Mouse (Mus musculus): Measurements from ENCODE around the gene Taz. TPM values are rescaled to one million over a fixed set of nuclear protein-coding genes. Genes with fewer than 3 reads are reported as not detected.

Taz gene
- polyA plus RNA-seq, 1 experiment from 2014 or later, result 93.3 TPM

DNA sequence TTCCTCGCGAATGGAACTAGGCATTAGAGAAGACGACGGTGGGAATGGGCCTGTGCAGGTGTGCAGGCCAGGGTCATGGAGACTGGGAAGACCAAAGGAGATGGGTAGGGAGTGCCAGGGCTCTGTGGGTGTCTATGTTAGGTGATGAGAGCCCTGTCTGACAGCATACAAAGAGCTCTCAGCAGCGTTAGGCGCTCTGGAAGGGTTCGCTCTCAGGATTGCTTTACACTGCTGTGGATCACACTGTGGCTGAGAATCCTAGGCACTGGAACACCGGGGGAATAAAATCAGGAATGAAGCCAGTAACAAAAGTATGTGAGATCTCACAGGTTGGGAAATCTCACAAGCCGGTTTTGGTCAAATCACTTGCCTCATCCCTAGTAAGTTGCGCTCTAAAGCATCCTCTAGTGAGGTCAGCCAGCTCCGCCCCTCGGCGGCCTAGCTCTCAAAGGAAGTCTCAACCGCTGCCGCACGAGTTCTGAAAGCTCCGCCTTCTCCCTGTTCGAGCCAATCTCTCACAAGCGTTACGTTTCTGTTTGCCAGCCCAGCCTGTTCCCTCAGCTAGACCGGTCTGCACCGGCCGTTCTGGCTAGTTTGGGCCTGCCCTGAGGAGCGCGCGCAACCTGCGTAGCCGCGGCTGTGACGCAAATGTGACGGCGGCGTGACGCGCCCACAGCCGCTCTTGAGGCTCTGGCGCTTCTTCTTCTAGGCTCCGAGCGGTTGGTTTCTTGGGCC, 27.4 kb upstream of the Taz start, which contains the start of gene Emd:
Gene Emd (plus strand): TSS at position 535 of the 735 bp plus-strand sequence.
- WGBS, result 19% methylated on average over 39 of the region's 39 CpGs
- H3K4me2 ChIP-seq (replicated peaks), result peak within 1 kb of the TSS; percentile 62
- H3K4me3 ChIP-seq, result peak within 1 kb of the TSS; percentile 54
- peak within 1 kb of the TSS; percentile 65 for H3K27ac ChIP-seq
- no peaks in the 10 kb centered on the region for H3K9me3 ChIP-seq
- no peaks in the 10 kb centered on the region for H3K27me3 ChIP-seq (replicated peaks)
- peak; percentile 97 for ATAC-seq (ENCODE audit: low FRiP score, low read depth)
- H3K36me3 ChIP-seq, result peaks cover 9% of the 10 kb centered on the region; the same call in 1 of the 2 replicates
- H3K4me1 ChIP-seq, result peaks cover 5% of the 10 kb centered on the region; the same call in 1 of the 2 replicates
- peak within 1 kb of the TSS; percentile 74 for H3K9ac ChIP-seq

- peaks cover 9% of the 10 kb centered on the region; the same call in 1 of the 2 replicates for H3K36me3 ChIP-seq
- peak overlapping the region; percentile 65 for H3K27ac ChIP-seq
- ATAC-seq (ENCODE audit: low FRiP score, low read depth), result peak; percentile 73
- peak overlapping the region; percentile 54 for H3K4me3 ChIP-seq
- H3K9me3 ChIP-seq, result no peaks in the 10 kb centered on the region
- H3K9ac ChIP-seq, result peak overlapping the region; percentile 74
- peak overlapping the region; percentile 62 for H3K4me2 ChIP-seq (replicated peaks)
- 25% methylated on average over 31 of the region's 31 CpGs for WGBS
- peaks cover 5% of the 10 kb centered on the region; the same call in 1 of the 2 replicates for H3K4me1 ChIP-seq
- H3K27me3 ChIP-seq (replicated peaks), result no peaks in the 10 kb centered on the region
Measured at GRCm38 (mm10) chrX:74254888-74255565, 26.7 kb upstream of the Taz start.

GRCm38 (mm10) chrX:74257746-74258145, 24.0 kb upstream of the Taz start:
- Histone ChIP-seq H3K9me3 (no peaks in the 10 kb centered on the region), H3K9ac (no peak overlapping the region), H3K27me3 (replicated peaks) (no peaks in the 10 kb centered on the region), H3K36me3 (peaks cover 9% of the 10 kb centered on the region; the same call in 1 of the 2 replicates), H3K4me2 (replicated peaks) (no peak overlapping the region), H3K4me3 (no peak overlapping the region), H3K27ac (no peak overlapping the region), H3K4me1 (peaks cover 5% of the 10 kb centered on the region; the same call in 1 of the 2 replicates)
- no peak for ATAC-seq (ENCODE audit: low FRiP score, low read depth)
- 97% methylated on average over 3 of the region's 3 CpGs for WGBS

GRCm38 (mm10) chrX:74269736-74270061, 12.0 kb upstream of the Taz start:
- Histone ChIP-seq H3K27ac (peak overlapping the region; percentile 75; the same call in 1 of the 2 replicates), H3K36me3 (no peaks in the 10 kb centered on the region; the same call in 1 of the 2 replicates), H3K4me2 (replicated peaks) (peak overlapping the region; percentile 55), H3K4me1 (no peaks in the 10 kb centered on the region), H3K4me3 (peak overlapping the region; percentile 49), H3K9ac (peak overlapping the region; percentile 56), H3K27me3 (replicated peaks) (no peaks in the 10 kb centered on the region), H3K9me3 (no peaks in the 10 kb centered on the region)
- peak; percentile 35 for ATAC-seq (ENCODE audit: low FRiP score, low read depth)
- 18% methylated on average over 3 of the region's 3 CpGs for WGBS

GRCm38 (mm10) chrX:74270062-74270901, 11.4 kb upstream of the Taz start, which contains the start of gene Rpl10:
Gene Rpl10, plus strand, starts transcription at chrX:74270812.
- 16% methylated on average over 42 of the region's 42 CpGs for WGBS
- Histone ChIP-seq H3K27me3 (replicated peaks) (no peaks in the 10 kb centered on the region), H3K4me1 (no peaks in the 10 kb centered on the region), H3K4me3 (peak within 1 kb of the TSS; percentile 49), H3K9ac (peak within 1 kb of the TSS; percentile 72), H3K36me3 (no peaks in the 10 kb centered on the region; the same call in 1 of the 2 replicates), H3K9me3 (no peaks in the 10 kb centered on the region), H3K4me2 (replicated peaks) (peak within 1 kb of the TSS; percentile 62), H3K27ac (peak within 1 kb of the TSS; percentile 75; the same call in 1 of the 2 replicates)
- peak; percentile 95 for ATAC-seq (ENCODE audit: low FRiP score, low read depth)

- ATAC-seq (ENCODE audit: low FRiP score, low read depth), result no peak
- Histone ChIP-seq H3K4me2 (replicated peaks) (peak overlapping the region; percentile 62), H3K27me3 (replicated peaks) (no peaks in the 10 kb centered on the region), H3K9me3 (no peaks in the 10 kb centered on the region), H3K36me3 (no peaks in the 10 kb centered on the region; the same call in 1 of the 2 replicates), H3K9ac (peak overlapping the region; percentile 72), H3K4me1 (no peaks in the 10 kb centered on the region), H3K27ac (no peak overlapping the region), H3K4me3 (peak overlapping the region; percentile 49)
- WGBS, result 12% methylated on average over 27 of the region's 27 CpGs
Measured at GRCm38 (mm10) chrX:74270902-74271551, 10.7 kb upstream of the Taz start.

DNA sequence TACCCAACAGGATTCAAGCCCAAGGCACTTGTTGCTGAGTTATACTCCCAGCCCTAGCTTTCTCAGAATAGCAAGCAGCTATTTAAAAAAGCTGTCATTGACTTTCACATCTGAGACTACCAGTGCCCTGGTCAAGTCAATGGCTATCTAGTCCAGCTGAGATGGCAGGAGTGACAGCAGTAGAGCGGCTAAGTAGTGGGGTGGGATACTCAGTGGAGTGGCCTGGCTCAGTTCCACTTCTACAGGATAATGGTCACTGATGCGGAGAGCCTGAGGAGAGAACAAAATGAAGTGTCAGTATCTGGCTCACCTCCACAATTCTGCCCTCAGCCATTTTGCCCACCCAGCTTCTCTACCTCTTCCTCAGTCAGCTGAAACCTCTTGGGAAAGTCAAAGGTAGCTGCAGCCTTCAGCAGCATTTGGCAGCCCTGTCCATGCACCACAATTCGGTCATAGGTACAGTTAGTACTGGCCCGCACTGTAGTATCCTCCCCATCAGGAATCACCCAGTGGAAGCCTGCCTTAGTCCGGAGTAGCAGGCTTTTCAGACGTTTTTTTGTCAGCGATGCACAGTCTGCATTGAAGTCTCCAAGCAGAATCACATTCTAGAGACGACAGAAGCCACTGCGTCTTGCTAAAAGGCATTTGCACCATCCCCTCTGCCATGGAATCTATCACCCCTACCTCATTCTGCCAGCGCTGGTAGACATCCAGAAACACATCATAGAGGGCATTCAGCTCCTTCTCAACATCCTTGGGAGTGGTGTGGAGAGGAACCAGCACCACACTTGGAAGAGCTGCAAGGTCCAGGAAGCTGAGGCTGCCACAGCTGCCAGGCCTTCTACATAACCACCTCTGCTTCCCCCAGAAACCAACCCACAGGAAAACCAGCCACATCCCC, 8.0 kb upstream of the Taz start:
- no peaks in the 10 kb centered on the region for H3K9me3 ChIP-seq
- no peaks in the 10 kb centered on the region for H3K4me1 ChIP-seq
- H3K4me3 ChIP-seq, result no peak overlapping the region
- WGBS, result 28% methylated on average over 10 of the region's 10 CpGs
- H3K4me2 ChIP-seq (replicated peaks), result no peak overlapping the region
- no peak for ATAC-seq (ENCODE audit: low FRiP score, low read depth)
- no peak overlapping the region for H3K27ac ChIP-seq
- no peaks in the 10 kb centered on the region; the same call in 1 of the 2 replicates for H3K36me3 ChIP-seq
- H3K27me3 ChIP-seq (replicated peaks), result no peaks in the 10 kb centered on the region
- H3K9ac ChIP-seq, result no peak overlapping the region

DNA sequence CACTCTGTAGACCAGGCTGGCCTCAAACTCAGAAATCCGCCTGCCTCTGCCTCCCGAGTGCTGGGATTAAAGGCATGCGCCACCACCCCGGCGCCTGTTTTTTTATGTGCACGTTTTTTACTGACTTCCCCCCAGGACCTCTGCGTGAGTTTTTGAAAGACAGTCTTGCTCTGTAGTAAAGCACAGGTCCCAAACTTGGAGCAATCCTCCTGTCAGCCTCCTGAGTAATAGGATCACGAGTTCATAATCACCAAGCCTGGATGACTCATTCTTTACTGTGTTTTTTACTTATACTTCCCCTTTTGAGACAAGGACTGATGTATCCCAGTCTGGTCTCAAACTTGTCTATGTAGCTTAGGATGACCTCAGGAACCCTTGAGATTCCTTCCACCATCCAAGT, 3.8 kb upstream of the Taz start:
- WGBS, result 76% methylated on average over 8 of the region's 8 CpGs
- no peak overlapping the region for H3K9ac ChIP-seq
- no peak overlapping the region for H3K4me3 ChIP-seq
- no peak for ATAC-seq (ENCODE audit: low FRiP score, low read depth)
- H3K9me3 ChIP-seq, result no peaks in the 10 kb centered on the region
- no peaks in the 10 kb centered on the region for H3K36me3 ChIP-seq
- H3K4me2 ChIP-seq (replicated peaks), result no peak overlapping the region
- H3K27ac ChIP-seq, result no peak overlapping the region
- H3K4me1 ChIP-seq, result no peaks in the 10 kb centered on the region
- no peaks in the 10 kb centered on the region for H3K27me3 ChIP-seq (replicated peaks)

DNA sequence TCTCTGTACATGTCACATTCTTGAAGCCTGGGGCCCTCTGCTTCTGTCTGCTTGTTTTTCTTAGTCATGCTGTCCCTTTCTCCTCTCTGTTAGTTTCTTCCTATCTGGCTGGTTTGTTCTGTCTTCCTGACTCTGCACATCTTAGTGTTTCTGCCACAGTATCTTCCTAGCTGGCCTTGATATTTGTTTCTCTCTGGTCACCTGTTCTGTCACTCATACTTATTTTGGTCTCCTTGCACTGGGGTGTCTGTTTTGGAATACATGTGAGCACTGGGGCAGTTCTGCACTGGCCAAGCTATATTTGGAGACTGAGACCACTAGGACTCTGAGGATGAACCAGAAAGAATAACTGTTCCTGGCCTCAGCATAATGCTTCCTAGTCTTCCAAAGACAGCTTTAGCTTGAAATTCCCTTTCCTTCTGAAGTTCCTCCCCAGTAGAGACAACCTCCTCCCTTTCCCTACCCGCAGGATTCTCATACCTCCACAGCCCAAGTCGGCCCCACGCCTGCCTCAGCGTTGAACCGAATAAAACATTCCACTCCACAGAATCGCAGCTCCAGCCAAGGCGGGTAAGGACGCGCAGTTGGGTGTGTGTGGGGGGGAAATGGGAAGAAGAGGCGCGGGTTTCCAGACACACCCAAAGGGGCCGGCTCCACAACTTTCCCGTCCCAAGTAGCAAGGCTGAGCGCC, 526 bp upstream of the Taz start:
- Histone ChIP-seq H3K4me1 (0 out of 2 replicates have a peak, but pooled peaks cover 7% of the 10 kb centered on the region), H3K9me3 (no peaks in the 10 kb centered on the region), H3K4me2 (replicated peaks) (peak overlapping the region; percentile 70), H3K27ac (no peak overlapping the region), H3K36me3 (no peaks in the 10 kb centered on the region), H3K4me3 (peak overlapping the region; percentile 57), H3K9ac (peak overlapping the region; percentile 69; the same call in 1 of the 2 replicates), H3K27me3 (replicated peaks) (no peaks in the 10 kb centered on the region)
- ATAC-seq (ENCODE audit: low FRiP score, low read depth), result no peak
- 20% methylated on average over 14 of the region's 14 CpGs for WGBS

DNA sequence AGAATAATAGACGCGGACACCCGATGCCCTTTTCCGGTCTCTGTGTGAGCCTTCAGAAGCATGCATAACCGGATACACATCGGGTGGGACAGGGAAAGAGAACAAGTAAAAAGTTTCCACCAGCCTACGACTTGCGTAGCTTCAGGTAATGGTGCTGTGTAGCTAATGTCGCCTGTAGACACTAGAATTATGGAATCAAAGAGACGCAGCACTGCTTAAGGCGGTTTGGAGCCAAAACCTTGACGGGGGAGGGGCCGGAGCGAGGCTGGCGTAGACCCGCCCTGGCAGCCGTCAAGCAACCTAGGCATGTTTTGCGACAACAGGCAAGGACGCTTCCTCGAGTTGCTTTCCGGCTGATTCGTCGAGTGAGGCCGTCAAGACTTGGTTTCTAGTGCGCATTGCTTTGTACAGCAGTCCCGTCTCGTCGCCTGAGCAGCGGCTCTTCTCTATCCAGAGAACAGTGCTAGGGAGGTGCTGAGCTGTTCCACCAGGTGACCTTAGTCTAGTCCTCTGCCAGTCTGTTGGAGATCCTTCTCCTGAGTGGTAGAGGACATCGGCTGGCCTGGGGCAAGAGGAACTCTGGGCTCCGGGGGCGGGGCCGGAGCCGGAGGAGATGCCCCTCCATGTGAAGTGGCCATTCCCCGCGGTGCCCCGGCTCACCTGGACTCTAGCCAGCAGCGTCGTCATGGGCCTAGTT, 831 bp downstream of the Taz start:
- H3K9ac ChIP-seq, result peak overlapping the region; percentile 69
- ATAC-seq (ENCODE audit: low FRiP score, low read depth), result peak; percentile 85
- H3K27me3 ChIP-seq (replicated peaks), result no peaks in the 10 kb centered on the region
- no peaks in the 10 kb centered on the region for H3K36me3 ChIP-seq
- H3K4me2 ChIP-seq (replicated peaks), result peak overlapping the region; percentile 70
- no peaks in the 10 kb centered on the region for H3K9me3 ChIP-seq
- WGBS, result 24% methylated on average over 39 of the region's 39 CpGs
- peak overlapping the region; percentile 57 for H3K4me3 ChIP-seq
- H3K4me1 ChIP-seq, result 0 out of 2 replicates have a peak, but pooled peaks cover 7% of the 10 kb centered on the region
- H3K27ac ChIP-seq, result no peak overlapping the region
